ENCODE assay signal across 21 mouse cellular contexts in the genomic region with DNA sequence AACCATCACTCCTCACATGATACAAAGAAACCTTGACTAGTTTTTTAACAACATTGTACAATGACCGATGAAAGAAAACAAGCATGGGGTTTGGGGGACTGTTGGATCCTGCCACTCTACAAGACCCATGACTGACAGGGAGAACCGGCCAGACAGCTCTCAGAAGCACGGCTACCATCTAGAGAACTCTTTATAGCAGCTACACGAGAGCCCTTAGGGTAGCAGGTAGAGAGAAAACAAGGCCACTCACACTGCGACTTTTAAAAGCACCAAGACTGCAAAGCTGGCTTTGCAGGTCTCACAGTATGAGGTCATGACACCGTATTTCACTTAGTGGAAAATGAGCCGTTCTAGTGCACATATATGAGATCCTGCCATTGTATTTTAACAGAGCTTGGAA. TPM values are rescaled to one million over a fixed set of nuclear protein-coding genes. Genes with fewer than 3 reads are reported as not detected.
"Had no signal": no experiment of that assay in that cellular context is flagged by ENCODE, and none has a peak within 500 bp of the region (broad histone marks: within the 10 kb centered on the region; RNA-seq: fewer than 3 reads in every experiment).

No protein-coding gene starts in this region.

- H3K4me3 ChIP-seq: gastrocnemius, adult 2 months; heart, embryonic 13.5 days; heart, embryonic 15.5 days; hindbrain, embryonic 10.5 days; hindbrain, embryonic 12.5 days; hindbrain, embryonic 15.5 days; kidney, embryonic 15.5 days; limb, embryonic 13.5 days; limb, embryonic 15.5 days had no signal

- H3K9ac ChIP-seq: heart, embryonic 13.5 days; heart, embryonic 15.5 days; hindbrain, embryonic 12.5 days; hindbrain, embryonic 15.5 days; kidney, embryonic 15.5 days; limb, embryonic 13.5 days; limb, embryonic 15.5 days had no signal

- H3K4me2 ChIP-seq: heart, embryonic 11.5 days; heart, embryonic 13.5 days; heart, embryonic 15.5 days; hindbrain, embryonic 12.5 days; hindbrain, embryonic 15.5 days; kidney, embryonic 15.5 days; limb, embryonic 13.5 days; limb, embryonic 15.5 days had no signal

- H3K36me3 ChIP-seq: heart, embryonic 13.5 days; heart, embryonic 15.5 days; hindbrain, embryonic 10.5 days; hindbrain, embryonic 12.5 days; hindbrain, embryonic 15.5 days; kidney, embryonic 15.5 days; limb, embryonic 13.5 days; limb, embryonic 15.5 days had no signal

- H3K27ac ChIP-seq: gastrocnemius, adult 2 months; heart, embryonic 13.5 days; heart, embryonic 15.5 days; hindbrain, embryonic 10.5 days; hindbrain, embryonic 12.5 days; hindbrain, embryonic 15.5 days; hindbrain, postnatal 0 days; kidney, embryonic 15.5 days; kidney, postnatal 0 days; limb, embryonic 13.5 days; limb, embryonic 15.5 days had no signal

- H3K27me3 ChIP-seq: heart, embryonic 13.5 days; heart, embryonic 15.5 days; hindbrain, embryonic 12.5 days; hindbrain, embryonic 15.5 days; kidney, embryonic 15.5 days; limb, embryonic 13.5 days; limb, embryonic 15.5 days had no signal

- H3K4me1 ChIP-seq: heart, embryonic 13.5 days; heart, embryonic 15.5 days; hindbrain, embryonic 10.5 days; hindbrain, embryonic 12.5 days; hindbrain, embryonic 15.5 days; kidney, embryonic 15.5 days; limb, embryonic 13.5 days; limb, embryonic 15.5 days had no signal

- ATAC-seq: hindbrain, postnatal 0 days; intestine, embryonic 16.5 days had no signal

- H3K9me3 ChIP-seq: heart, embryonic 13.5 days; heart, embryonic 15.5 days; hindbrain, embryonic 10.5 days; hindbrain, embryonic 12.5 days; hindbrain, embryonic 15.5 days; kidney, embryonic 15.5 days; limb, embryonic 13.5 days; limb, embryonic 15.5 days had no signal

RNA-seq across cellular contexts. Expression of a gene that starts 33.1 kb away (rescaled TPM):
- total RNA-seq: gastrocnemius, adult 2 months; gastrocnemius, postnatal 4 days; granulocyte monocyte progenitor cell, adult 5-6 weeks; layer of hippocampus, adult 18-20 months; layer of hippocampus, postnatal 36 days; left cerebral cortex, adult 18-20 months; left cerebral cortex, adult 8-10 months; left cerebral cortex, postnatal 25 days had no signal
- polyA plus RNA-seq: large intestine, adult 2 months had no signal
